Mouse (Mus musculus): ENCODE measurements around the gene 4933415F23Rik.

DNA sequence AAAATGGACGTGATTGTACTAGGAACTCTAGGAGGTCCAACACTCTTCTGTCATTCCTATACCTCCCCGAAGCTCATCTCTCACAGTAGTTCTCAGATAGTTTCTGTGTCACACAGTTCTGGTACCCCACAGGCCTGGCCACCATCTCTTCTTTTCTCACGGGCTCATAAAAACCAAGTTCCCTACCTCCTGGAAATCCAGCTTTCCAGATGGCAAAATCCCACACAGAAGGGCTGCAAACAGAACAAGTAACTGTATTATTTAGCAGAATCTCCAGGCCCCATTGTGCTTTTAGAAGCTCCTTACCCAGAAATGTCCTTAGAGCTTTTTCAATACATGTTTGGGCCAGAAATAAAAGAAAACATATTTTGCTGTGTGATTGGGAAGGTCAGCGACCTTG is 828 bp upstream of the 4933415F23Rik start:
- no peak for TF ChIP-seq CTCF (IDR thresholded peaks at IDR 0.05)
- no peak for TF ChIP-seq EP300 (IDR thresholded peaks at IDR 0.05)

All from lung, postnatal 0 days (tissue).